8 mouse cellular contexts compared by ENCODE assay signal in genomic region chr4:132802171-132802637, GRCm38 (mm10). TPM values are rescaled to one million over a fixed set of nuclear protein-coding genes. Genes with fewer than 3 reads are reported as not detected.
A peak's percentile ranks its signal among the peaks of the same experiment; 100 is the strongest.
DNase-seq lines count a peak whose midpoint lies in the region; ATAC-seq lines count a peak whose summit lies in the region.

No protein-coding gene starts in this region.

- DNase-seq in spleen, adult 18-20 months = peak; percentile 48 to 56
- no peak for DNase-seq in spleen, adult 12 weeks (ENCODE audit: low spot score)
- DNase-seq in lung, postnatal 36 days = peak; percentile 35
- DNase-seq in thymus, postnatal 36 days = peak; percentile 50 to 59
- no peak for DNase-seq in layer of hippocampus, postnatal 25 days (ENCODE audit: extremely low spot score in 1 of 2, low spot score in 1 of 2)
- no peak for DNase-seq in cerebellum, adult 18-20 months
- DNase-seq in layer of hippocampus, postnatal 36 days = no peak

- no peaks in the 10 kb centered on the region for H3K27me3 ChIP-seq in heart, embryonic 15.5 days

- no peak overlapping the region for H3K4me3 ChIP-seq in heart, embryonic 15.5 days

- ATAC-seq in heart, embryonic 15.5 days (replicated peaks; ENCODE audit: insufficient number of reproducible peaks, insufficient read depth, low FRiP score, low read depth) = no peak

- WGBS in heart, embryonic 15.5 days = 62% methylated on average over 16 of the region's 16 CpGs

- 0 out of 2 replicates have a peak overlapping the region, but pooled peaks have one; percentile 15 for H3K4me2 ChIP-seq in heart, embryonic 15.5 days

- H3K27ac ChIP-seq in heart, embryonic 15.5 days = peak overlapping the region; percentile 64

- H3K36me3 ChIP-seq in heart, embryonic 15.5 days = no peaks in the 10 kb centered on the region

- H3K4me1 ChIP-seq in heart, embryonic 15.5 days (replicated peaks) = peaks cover 4% of the 10 kb centered on the region; the same call in 1 of the 2 replicates

- H3K9me3 ChIP-seq in heart, embryonic 15.5 days (replicated peaks) = no peaks in the 10 kb centered on the region

- no peak overlapping the region for H3K9ac ChIP-seq in heart, embryonic 15.5 days

RNA-seq across cellular contexts. Expression of gene Themis2, which starts 6.0 kb away (rescaled TPM):
- polyA plus RNA-seq in heart, embryonic 15.5 days (2015; fragmentation: Nextera tagmentation; extraction: Ambion mirVana) = 0.94 and 1.9 TPM in 2 replicates
- total RNA-seq in layer of hippocampus, postnatal 25 days (2021) = under 1 TPM; 0.61 to 0.66 TPM
- total RNA-seq in layer of hippocampus, postnatal 36 days (2021) = under 1 TPM; 0.66 to 0.82 TPM

RNA-seq across cellular contexts. Expression of gene Rpa2, which starts 34.1 kb away (rescaled TPM):
- polyA plus RNA-seq in heart, embryonic 15.5 days (2015; fragmentation: Nextera tagmentation; extraction: Ambion mirVana) = 60.8 and 71.2 TPM in 2 replicates
- total RNA-seq in layer of hippocampus, postnatal 25 days (2021) = 10 to 100 TPM; 12.0 to 15.2 TPM
- total RNA-seq in layer of hippocampus, postnatal 36 days (2021) = 10 to 100 TPM; 12.8 to 13.5 TPM

RNA-seq across cellular contexts. Expression of gene Ppp1r8, which starts 40.8 kb away (rescaled TPM):
- 25.7 and 30.4 TPM in 2 replicates for polyA plus RNA-seq in heart, embryonic 15.5 days (2015; fragmentation: Nextera tagmentation; extraction: Ambion mirVana)
- 10 to 100 TPM; 41.7 to 44.8 TPM for total RNA-seq in layer of hippocampus, postnatal 25 days (2021)
- 10 to 100 TPM; 40.3 to 41.9 TPM for total RNA-seq in layer of hippocampus, postnatal 36 days (2021)

RNA-seq across cellular contexts. Expression of gene Smpdl3b, which starts 45.2 kb away (rescaled TPM):
- polyA plus RNA-seq in heart, embryonic 15.5 days (2015; fragmentation: Nextera tagmentation; extraction: Ambion mirVana) = 3.5 and 4.4 TPM in 2 replicates
- 1 to 10 TPM; 2.8 to 3.0 TPM for total RNA-seq in layer of hippocampus, postnatal 25 days (2021)
- 1 to 10 TPM; 3.1 to 3.6 TPM for total RNA-seq in layer of hippocampus, postnatal 36 days (2021)

Comparison
In these comparisons a context has a peak if more than half of its experiments do, and no peak if none do; other contexts are left out.
1. DNase-seq: peak in spleen, adult 18-20 months (2 of 2), lung, postnatal 36 days (single experiment) and thymus, postnatal 36 days (2 of 2); none in spleen, adult 12 weeks (single experiment), layer of hippocampus, postnatal 25 days (0 of 2), cerebellum, adult 18-20 months (0 of 2) and layer of hippocampus, postnatal 36 days (0 of 2).